Mouse (Mus musculus) bone marrow, adult 2 months (tissue): ENCODE results near the gene Tead1. TPM values are rescaled to one million over a fixed set of nuclear protein-coding genes. Genes with fewer than 3 reads are reported as not detected.

Experiments used
- H3K27ac ChIP-seq: fragments of 200-500 bp; 2 replicates; pipeline ENCODE4 v1.5.1; 2012; ENCODE audit warnings: low read depth, mild to moderate bottlenecking, control low read depth, inconsistent platforms, low read length; ENCODE audit not compliant: control insufficient read depth, poor library complexity, insufficient read depth
- H3K4me1 ChIP-seq: fragments of 200-500 bp; 2 replicates; pipeline ENCODE4 v1.6.1; 2011; ENCODE audit warnings: low read length; ENCODE audit not compliant: control insufficient read depth, insufficient read depth
- H3K4me3 ChIP-seq: fragments of 200-500 bp; replicated peaks from 2 replicates; pipeline ENCODE3; 2011; ENCODE audit warnings: mild to moderate bottlenecking, low read depth, low read length, control low read depth; ENCODE audit not compliant: control insufficient read depth
- CTCF ChIP-seq: fragments of 200-500 bp; IDR thresholded peaks from 2 replicates; pipeline ENCODE4 v1.5.1; 2011; ENCODE audit warnings: low read length, control low read depth; ENCODE audit not compliant: control insufficient read depth, insufficient read depth
- POLR2A ChIP-seq: fragments of 200-500 bp; IDR thresholded peaks from 2 replicates; pipeline ENCODE4 v1.6.1; 2011; ENCODE audit warnings: low read depth, mild to moderate bottlenecking, control low read depth, low read length, borderline replicate concordance; ENCODE audit not compliant: control insufficient read depth
- WGBS: fragments of 180-500 bp; shearing (Covaris S2); methylation state at CpG from one replicate; pipeline ENCODE4 v1.1.7; 2018; 5-methylcytosine and 5-hydroxymethylcytosine counted together
- polyA plus RNA-seq: library from polyadenylated mRNA; stranded (reverse); fragments of >200 nt; gene quantifications from 2 replicates; pipeline ENCODE4 v1.2.4, GENCODE M21; 2011; ENCODE audit warnings: low replicate concordance; ENCODE audit not compliant: missing spikeins, insufficient read depth, insufficient read length

The Tead1 gene
- polyA plus RNA-seq, 1 experiment: 3.0 TPM

GRCm38 (mm10) chr7:112851281-112851744, 172.2 kb downstream of the Tead1 start:
- H3K27ac ChIP-seq: no peak overlapping the region
- H3K4me3 ChIP-seq: no peak overlapping the region
- no peaks in the 10 kb centered on the region for H3K4me1 ChIP-seq
- no peak for TF ChIP-seq POLR2A
- WGBS: 62% methylated on average over 8 of the region's 8 CpGs

DNA sequence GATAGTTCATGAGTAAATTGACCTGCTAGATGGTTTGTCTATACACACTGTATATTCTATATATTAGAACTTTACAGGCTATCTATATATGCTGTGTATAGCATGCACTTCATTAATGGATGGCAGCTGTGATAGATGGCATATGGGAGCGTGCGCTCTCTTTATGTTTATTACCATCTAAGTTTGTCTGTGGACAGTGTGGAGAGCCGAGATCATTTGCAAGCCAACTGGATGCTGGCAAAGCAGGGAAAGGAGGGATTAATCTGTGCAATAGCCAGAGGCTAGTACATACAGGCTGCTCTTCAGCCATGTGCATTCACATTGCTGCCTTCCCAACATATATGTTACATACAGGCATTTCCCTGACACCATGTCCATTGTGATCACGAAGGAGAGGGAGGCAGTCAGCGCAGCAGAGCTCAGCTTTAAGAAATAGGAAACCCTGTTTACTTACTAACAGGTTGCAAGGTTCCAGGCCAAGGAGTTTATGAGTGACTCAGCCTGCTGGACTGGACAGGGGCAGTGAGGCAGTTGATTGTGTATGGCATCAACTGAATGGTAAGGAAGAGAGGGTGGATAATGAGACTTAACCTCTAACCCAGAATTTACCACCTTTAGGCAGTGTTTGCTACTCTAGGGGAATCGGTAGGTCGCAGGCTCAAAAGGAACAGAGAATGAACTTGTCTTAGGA, 173.2 kb downstream of the Tead1 start:
- no peak overlapping the region for H3K4me3 ChIP-seq
- TF ChIP-seq CTCF (no peak), POLR2A (no peak)
- 65% methylated on average over 7 of the region's 7 CpGs for whole genome bisulfite sequencing
- no peaks in the 10 kb centered on the region for H3K4me1 ChIP-seq
- H3K27ac ChIP-seq: no peak overlapping the region

DNA sequence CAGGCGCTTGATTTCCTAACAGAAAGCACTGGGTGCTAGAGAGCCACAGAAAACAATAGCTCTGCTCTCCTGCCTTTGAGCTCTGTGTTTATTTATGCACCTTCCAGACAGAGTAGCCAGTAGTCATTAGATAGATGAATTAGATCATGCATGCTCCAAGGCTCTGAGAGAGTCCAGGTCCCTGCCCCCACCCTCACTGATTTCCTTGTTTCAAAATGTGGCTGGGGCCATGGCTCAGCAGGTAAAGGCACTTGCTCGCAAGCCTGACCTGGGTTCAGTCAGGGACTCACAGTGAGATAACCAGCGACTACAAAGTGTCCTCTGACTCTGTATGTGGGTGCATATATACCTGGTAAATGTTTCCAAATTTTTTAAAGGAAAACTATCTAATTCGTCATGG, 174.7 kb downstream of the Tead1 start:
- 47% methylated on average over 4 of the region's 4 CpGs for WGBS
- Histone ChIP-seq H3K4me3 (no peak overlapping the region), H3K27ac (no peak overlapping the region), H3K4me1 (no peaks in the 10 kb centered on the region)
- TF ChIP-seq CTCF: no peak

DNA sequence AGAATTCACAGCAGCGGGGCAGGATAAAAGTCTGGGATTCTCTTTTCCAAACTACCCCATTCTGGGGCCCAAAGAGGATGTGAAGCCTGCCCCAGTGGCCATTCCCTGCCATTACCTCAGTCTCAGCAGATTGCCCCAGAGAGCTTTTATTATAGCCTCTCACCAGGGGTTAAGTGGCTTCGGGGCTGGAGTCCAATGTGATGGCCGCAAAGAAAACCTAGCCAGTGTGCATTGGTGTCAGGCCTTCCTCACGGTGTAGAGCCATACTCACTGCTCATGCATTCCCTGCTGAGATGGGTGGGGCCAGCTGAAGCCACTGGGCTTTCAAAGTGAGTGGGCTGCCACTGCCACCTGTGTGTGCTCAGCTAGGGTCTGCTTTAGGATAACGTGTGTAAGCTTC, 175.4 kb downstream of the Tead1 start:
- no peak for TF ChIP-seq POLR2A
- no peak for TF ChIP-seq CTCF
- Histone ChIP-seq H3K4me3 (no peak overlapping the region), H3K4me1 (no peaks in the 10 kb centered on the region), H3K27ac (no peak overlapping the region)
- 49% methylated on average over 5 of the region's 5 CpGs for WGBS

GRCm38 (mm10) chr7:112855419-112855818, 176.3 kb downstream of the Tead1 start:
- TF ChIP-seq CTCF (no peak), POLR2A (no peak)
- no peak overlapping the region for H3K27ac ChIP-seq
- WGBS: 72% methylated on average over 6 of the region's 6 CpGs

GRCm38 (mm10) chr7:112856121-112856571, 177.0 kb downstream of the Tead1 start:
- no peak overlapping the region for H3K27ac ChIP-seq
- 38% methylated on average over 7 of the region's 7 CpGs for WGBS
- TF ChIP-seq CTCF: no peak
- no peak for TF ChIP-seq POLR2A

More at GRCm38 (mm10) chr7:112855419-112855818, 176.3 kb downstream of the Tead1 start:
- Histone ChIP-seq H3K4me3 (no peak overlapping the region), H3K4me1 (no peaks in the 10 kb centered on the region)

GRCm38 (mm10) chr7:112856583-112856982, 177.5 kb downstream of the Tead1 start:
- WGBS: 80% methylated on average over 10 of the region's 10 CpGs
- TF ChIP-seq CTCF (no peak), POLR2A (no peak)
- no peaks in the 10 kb centered on the region for H3K4me1 ChIP-seq
- H3K4me3 ChIP-seq: no peak overlapping the region
- H3K27ac ChIP-seq: no peak overlapping the region

More at GRCm38 (mm10) chr7:112856121-112856571, 177.0 kb downstream of the Tead1 start:
- H3K4me3 ChIP-seq: no peak overlapping the region
- no peaks in the 10 kb centered on the region for H3K4me1 ChIP-seq

- no peak overlapping the region for H3K27ac ChIP-seq
- H3K4me3 ChIP-seq: no peak overlapping the region
- TF ChIP-seq CTCF (no peak), POLR2A (no peak)
- no peaks in the 10 kb centered on the region for H3K4me1 ChIP-seq
- WGBS: 2% methylated on average over 6 of the region's 6 CpGs
Measured at GRCm38 (mm10) chr7:112859887-112860286, 180.8 kb downstream of the Tead1 start.

GRCm38 (mm10) chr7:112862086-112862485, 183.0 kb downstream of the Tead1 start:
- 86% methylated on average over 5 of the region's 5 CpGs for WGBS

More at GRCm38 (mm10) chr7:112862086-112862485, 183.0 kb downstream of the Tead1 start:
- Histone ChIP-seq H3K27ac (no peak overlapping the region), H3K4me1 (no peaks in the 10 kb centered on the region), H3K4me3 (no peak overlapping the region)
- TF ChIP-seq CTCF: no peak
- no peak for TF ChIP-seq POLR2A
